In the genomic region with DNA sequence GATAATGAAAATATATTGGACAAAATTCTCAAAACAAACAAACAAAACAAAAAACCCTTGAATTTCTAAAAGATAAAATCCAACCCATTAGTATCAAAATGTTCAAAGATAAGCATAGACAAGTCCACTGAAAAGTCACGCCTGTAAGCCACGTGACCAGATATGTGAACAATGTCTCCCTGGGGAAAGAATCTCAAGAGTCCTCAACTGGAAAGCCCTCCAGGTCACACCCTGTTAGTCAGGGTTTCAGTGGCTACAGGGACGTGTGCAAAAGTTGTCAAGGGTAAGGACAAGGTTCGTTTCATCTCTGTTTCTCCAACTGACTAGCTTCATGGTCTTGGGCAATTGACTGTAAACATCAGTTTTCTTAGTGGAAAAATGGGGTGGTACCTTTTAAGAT, we compare ENCODE assay signal across 16 mouse cellular contexts.
"Had no signal": no experiment of that assay in that cellular context is flagged by ENCODE, and none has a peak within 500 bp of the region (broad histone marks: within the 10 kb centered on the region; RNA-seq: fewer than 3 reads in every experiment).

No protein-coding gene starts in this region.

- H3K4me2 ChIP-seq: liver, embryonic 13.5 days; midbrain, embryonic 12.5 days; midbrain, embryonic 15.5 days; neural tube, embryonic 12.5 days; neural tube, embryonic 15.5 days had no signal

- DNase-seq: kidney, adult 2 months; kidney, postnatal 25 days; layer of hippocampus, adult 9-11 months; liver, embryonic 13.5 days; right cerebral cortex, adult 18-20 months; right cerebral cortex, postnatal 25 days; thymus, adult 18-20 months; thymus, postnatal 36 days had no signal

- H3K4me1 ChIP-seq: liver, embryonic 13.5 days; midbrain, embryonic 12.5 days; midbrain, embryonic 15.5 days; neural tube, embryonic 12.5 days; neural tube, embryonic 15.5 days had no signal

- H3K9me3 ChIP-seq: midbrain, embryonic 12.5 days; midbrain, embryonic 15.5 days; neural tube, embryonic 12.5 days; neural tube, embryonic 15.5 days had no signal

- H3K9ac ChIP-seq: liver, embryonic 13.5 days; midbrain, embryonic 12.5 days; midbrain, embryonic 15.5 days; neural tube, embryonic 12.5 days; neural tube, embryonic 15.5 days had no signal

- H3K27me3 ChIP-seq: liver, embryonic 13.5 days; midbrain, embryonic 12.5 days; midbrain, embryonic 15.5 days; neural tube, embryonic 12.5 days; neural tube, embryonic 15.5 days had no signal

- H3K4me3 ChIP-seq: layer of hippocampus, adult 2 months; liver, embryonic 13.5 days; midbrain, embryonic 12.5 days; midbrain, embryonic 15.5 days; neural tube, embryonic 12.5 days; neural tube, embryonic 15.5 days had no signal

- ATAC-seq: intestine, postnatal 0 days; midbrain, embryonic 15.5 days had no signal

- H3K36me3 ChIP-seq: liver, embryonic 13.5 days; midbrain, embryonic 12.5 days; midbrain, embryonic 15.5 days; neural tube, embryonic 12.5 days; neural tube, embryonic 15.5 days had no signal

- H3K27ac ChIP-seq: kidney, postnatal 0 days; layer of hippocampus, adult 2 months; liver, embryonic 13.5 days; macrophage; midbrain, embryonic 12.5 days; midbrain, embryonic 15.5 days; neural tube, embryonic 12.5 days; neural tube, embryonic 15.5 days had no signal
